Mouse (Mus musculus): ENCODE data around the gene Sgms1. TPM values are rescaled to one million over a fixed set of nuclear protein-coding genes. Genes with fewer than 3 reads are reported as not detected.

Gene Sgms1
- polyA plus RNA-seq, 1 experiment: 15.8 TPM

GRCm38 (mm10) chr19:32234717-32235434 is 154.6 kb downstream of the Sgms1 start:
- H3K27ac ChIP-seq (ENCODE audit: insufficient read depth, low read length): peak overlapping the region; percentile 69
- no peaks in the 10 kb centered on the region for H3K36me3 ChIP-seq (ENCODE audit: control insufficient read depth, insufficient read depth, low read length)
- no peak overlapping the region for H3K4me3 ChIP-seq (ENCODE audit: extremely low read depth, insufficient read depth, insufficient read length)

GRCm38 (mm10) chr19:32231292-32231691 is 158.2 kb downstream of the Sgms1 start:
- Histone ChIP-seq H3K4me1 (ENCODE audit: control insufficient read depth, insufficient read depth, insufficient read length) (peaks cover 38% of the 10 kb centered on the region), H3K27me3 (ENCODE audit: control insufficient read depth, insufficient read depth, low read length) (no peaks in the 10 kb centered on the region), H3K27ac (ENCODE audit: insufficient read depth, low read length) (no peak overlapping the region), H3K4me3 (ENCODE audit: extremely low read depth, insufficient read depth, insufficient read length) (no peak overlapping the region), H3K36me3 (ENCODE audit: control insufficient read depth, insufficient read depth, low read length) (no peaks in the 10 kb centered on the region)
- DNase-seq (ENCODE audit: low read depth in 1 of 2, low spot score in 2 of 2): no peak
- TF ChIP-seq CTCF (IDR thresholded peaks at IDR 0.05; ENCODE audit: extremely low read depth, insufficient read depth, insufficient read length, insufficient replicate concordance) (no peak), POLR2A (IDR thresholded peaks at IDR 0.05; ENCODE audit: low read depth, low read length) (no peak)
- 56% methylated on average over 10 of the region's 10 CpGs for WGBS

More at GRCm38 (mm10) chr19:32234717-32235434, 154.6 kb downstream of the Sgms1 start:
- no peak for TF ChIP-seq POLR2A (IDR thresholded peaks at IDR 0.05; ENCODE audit: low read depth, low read length)
- no peak for TF ChIP-seq CTCF (IDR thresholded peaks at IDR 0.05; ENCODE audit: extremely low read depth, insufficient read depth, insufficient read length, insufficient replicate concordance)
- 21% methylated on average over 6 of the region's 6 CpGs for WGBS
- H3K27me3 ChIP-seq (ENCODE audit: control insufficient read depth, insufficient read depth, low read length): no peaks in the 10 kb centered on the region
- peaks cover 49% of the 10 kb centered on the region for H3K4me1 ChIP-seq (ENCODE audit: control insufficient read depth, insufficient read depth, insufficient read length)
- DNase-seq (ENCODE audit: low read depth in 1 of 2, low spot score in 2 of 2): no peak

DNA sequence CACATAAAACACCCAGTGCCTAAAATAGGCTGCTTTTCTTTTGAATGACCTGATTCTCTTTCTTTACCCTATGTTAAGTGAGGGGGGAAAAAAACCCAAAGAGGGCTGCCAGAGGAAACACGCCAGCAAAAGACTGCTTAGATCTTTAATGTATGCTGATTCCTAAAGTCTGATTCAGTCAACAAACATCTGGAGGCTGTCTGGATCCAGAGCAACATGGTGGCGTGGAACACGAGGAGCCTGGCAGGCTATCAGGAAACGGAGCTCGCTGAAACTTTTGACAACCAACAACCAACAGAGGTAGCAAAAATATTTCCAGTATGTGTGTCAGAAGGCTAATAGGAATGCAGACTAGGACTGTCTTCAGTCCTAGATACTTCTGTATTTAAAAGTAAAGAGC is 158.7 kb downstream of the Sgms1 start:
- DNase-seq (ENCODE audit: low read depth in 1 of 2, low spot score in 2 of 2): no peak
- H3K36me3 ChIP-seq (ENCODE audit: control insufficient read depth, insufficient read depth, low read length): no peaks in the 10 kb centered on the region
- H3K27me3 ChIP-seq (ENCODE audit: control insufficient read depth, insufficient read depth, low read length): no peaks in the 10 kb centered on the region
- H3K4me1 ChIP-seq (ENCODE audit: control insufficient read depth, insufficient read depth, insufficient read length): peaks cover 34% of the 10 kb centered on the region
- no peak overlapping the region for H3K27ac ChIP-seq (ENCODE audit: insufficient read depth, low read length)
- H3K4me3 ChIP-seq (ENCODE audit: extremely low read depth, insufficient read depth, insufficient read length): no peak overlapping the region
- TF ChIP-seq POLR2A (IDR thresholded peaks at IDR 0.05; ENCODE audit: low read depth, low read length) (no peak), CTCF (IDR thresholded peaks at IDR 0.05; ENCODE audit: extremely low read depth, insufficient read depth, insufficient read length, insufficient replicate concordance) (no peak)
- WGBS: 65% methylated on average over 5 of the region's 5 CpGs

DNA sequence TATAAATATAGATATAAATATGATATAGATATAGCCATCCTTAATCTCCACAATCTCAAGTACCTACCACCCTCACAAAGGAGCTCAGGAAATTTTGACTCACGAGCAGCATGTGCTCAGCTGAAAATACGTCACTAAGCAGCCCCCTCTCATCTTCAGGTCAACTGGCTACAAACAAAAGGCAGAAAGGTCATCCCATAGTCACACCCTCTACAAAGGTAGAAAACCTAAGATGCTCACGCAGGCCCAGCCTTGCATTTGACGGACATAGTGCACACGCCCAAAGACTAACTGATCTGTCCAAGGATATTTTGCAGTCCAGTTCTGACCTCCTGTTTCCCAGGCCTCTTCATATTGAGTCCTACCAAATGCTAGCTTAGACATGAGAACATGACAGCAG is 159.2 kb downstream of the Sgms1 start:
- no peak overlapping the region for H3K4me3 ChIP-seq (ENCODE audit: extremely low read depth, insufficient read depth, insufficient read length)
- 90% methylated on average over 5 of the region's 5 CpGs for WGBS
- H3K27me3 ChIP-seq (ENCODE audit: control insufficient read depth, insufficient read depth, low read length): no peaks in the 10 kb centered on the region
- DNase-seq (ENCODE audit: low read depth in 1 of 2, low spot score in 2 of 2): no peak
- H3K36me3 ChIP-seq (ENCODE audit: control insufficient read depth, insufficient read depth, low read length): no peaks in the 10 kb centered on the region
- TF ChIP-seq CTCF (IDR thresholded peaks at IDR 0.05; ENCODE audit: extremely low read depth, insufficient read depth, insufficient read length, insufficient replicate concordance) (no peak), POLR2A (IDR thresholded peaks at IDR 0.05; ENCODE audit: low read depth, low read length) (no peak)
- no peak overlapping the region for H3K27ac ChIP-seq (ENCODE audit: insufficient read depth, low read length)
- H3K4me1 ChIP-seq (ENCODE audit: control insufficient read depth, insufficient read depth, insufficient read length): peaks cover 32% of the 10 kb centered on the region

DNA sequence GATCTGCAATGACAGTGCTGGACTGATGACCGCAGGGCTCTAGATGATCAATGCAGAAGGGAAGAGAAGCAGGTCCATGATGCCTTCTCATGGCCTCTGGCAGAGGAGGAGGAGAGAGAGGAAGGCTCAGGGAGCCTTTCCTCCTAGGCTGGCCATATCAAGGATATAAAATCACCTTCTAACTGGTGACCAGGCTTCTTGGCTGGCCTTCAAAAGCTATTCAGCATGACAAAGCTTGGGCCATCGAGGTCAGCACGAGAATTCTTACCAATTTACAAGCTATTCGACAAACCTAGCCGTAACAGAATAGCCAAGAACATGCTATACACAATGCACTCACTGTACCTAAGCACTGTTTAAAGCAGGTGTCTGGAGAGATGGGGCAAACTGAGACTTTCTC is 159.7 kb downstream of the Sgms1 start:
- peaks cover 35% of the 10 kb centered on the region for H3K4me1 ChIP-seq (ENCODE audit: control insufficient read depth, insufficient read depth, insufficient read length)
- no peak overlapping the region for H3K27ac ChIP-seq (ENCODE audit: insufficient read depth, low read length)
- H3K4me3 ChIP-seq (ENCODE audit: extremely low read depth, insufficient read depth, insufficient read length): no peak overlapping the region
- no peaks in the 10 kb centered on the region for H3K27me3 ChIP-seq (ENCODE audit: control insufficient read depth, insufficient read depth, low read length)
- no peak for DNase-seq (ENCODE audit: low read depth in 1 of 2, low spot score in 2 of 2)
- no peak for TF ChIP-seq POLR2A (IDR thresholded peaks at IDR 0.05; ENCODE audit: low read depth, low read length)
- no peak for TF ChIP-seq CTCF (IDR thresholded peaks at IDR 0.05; ENCODE audit: extremely low read depth, insufficient read depth, insufficient read length, insufficient replicate concordance)
- H3K36me3 ChIP-seq (ENCODE audit: control insufficient read depth, insufficient read depth, low read length): no peaks in the 10 kb centered on the region
- 91% methylated on average over 5 of the region's 5 CpGs for WGBS

DNA sequence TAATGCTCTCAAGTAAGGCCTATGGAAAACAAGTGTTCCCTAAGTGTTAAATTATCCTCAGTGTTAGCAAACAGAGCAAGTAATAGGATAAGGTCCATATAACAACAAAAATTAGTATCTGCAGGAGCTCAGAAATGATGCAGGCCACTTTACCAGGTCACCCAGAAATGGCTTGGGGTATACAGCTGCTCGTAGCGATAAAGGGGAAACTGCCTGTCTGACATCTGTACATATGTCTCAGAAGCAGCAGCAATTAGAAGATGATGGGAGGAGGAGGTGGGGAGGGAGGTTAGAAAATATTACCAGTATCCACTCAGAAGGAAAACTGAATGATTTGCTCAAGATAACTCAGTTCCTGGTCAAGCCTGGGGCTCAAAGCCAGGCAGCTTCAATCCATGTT is 162.3 kb downstream of the Sgms1 start:
- TF ChIP-seq POLR2A (IDR thresholded peaks at IDR 0.05; ENCODE audit: low read depth, low read length) (no peak), CTCF (IDR thresholded peaks at IDR 0.05; ENCODE audit: extremely low read depth, insufficient read depth, insufficient read length, insufficient replicate concordance) (no peak)
- Histone ChIP-seq H3K4me1 (ENCODE audit: control insufficient read depth, insufficient read depth, insufficient read length) (peaks cover 26% of the 10 kb centered on the region; the same call in 1 of the 2 replicates), H3K27me3 (ENCODE audit: control insufficient read depth, insufficient read depth, low read length) (no peaks in the 10 kb centered on the region), H3K27ac (ENCODE audit: insufficient read depth, low read length) (no peak overlapping the region), H3K4me3 (ENCODE audit: extremely low read depth, insufficient read depth, insufficient read length) (no peak overlapping the region), H3K36me3 (ENCODE audit: control insufficient read depth, insufficient read depth, low read length) (no peaks in the 10 kb centered on the region)
- DNase-seq (ENCODE audit: low read depth in 1 of 2, low spot score in 2 of 2): no peak
- WGBS: 82% methylated on average over 2 of the region's 2 CpGs

DNA sequence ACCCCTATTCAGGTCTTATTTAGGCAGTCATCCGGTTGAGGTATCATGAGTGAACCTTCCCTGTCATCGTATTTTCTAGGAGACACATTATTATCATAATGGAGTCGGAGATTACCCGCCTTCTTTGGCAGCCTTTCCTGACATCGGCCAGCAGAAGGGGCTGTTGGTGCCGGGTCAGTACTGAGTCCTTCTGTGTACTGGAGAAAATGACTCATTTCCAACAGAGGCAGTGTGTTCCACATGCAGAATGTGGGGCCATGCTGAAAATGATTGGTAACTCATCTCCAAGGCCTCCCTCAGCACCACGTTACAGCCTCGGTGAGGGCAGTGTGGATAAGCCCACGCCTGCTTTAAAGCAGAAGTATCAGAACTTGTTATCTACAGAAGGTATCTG is 164.4 kb downstream of the Sgms1 start:
- no peak for DNase-seq (ENCODE audit: low read depth in 1 of 2, low spot score in 2 of 2)
- TF ChIP-seq CTCF (IDR thresholded peaks at IDR 0.05; ENCODE audit: extremely low read depth, insufficient read depth, insufficient read length, insufficient replicate concordance) (no peak), POLR2A (IDR thresholded peaks at IDR 0.05; ENCODE audit: low read depth, low read length) (no peak)
- H3K4me1 ChIP-seq (ENCODE audit: control insufficient read depth, insufficient read depth, insufficient read length): peaks cover 11% of the 10 kb centered on the region; the same call in 1 of the 2 replicates
- 84% methylated on average over 9 of the region's 9 CpGs for WGBS
- peaks cover 3% of the 10 kb centered on the region; the same call in 1 of the 2 replicates for H3K36me3 ChIP-seq (ENCODE audit: control insufficient read depth, insufficient read depth, low read length)
- no peak overlapping the region for H3K4me3 ChIP-seq (ENCODE audit: extremely low read depth, insufficient read depth, insufficient read length)
- no peak overlapping the region for H3K27ac ChIP-seq (ENCODE audit: insufficient read depth, low read length)
- no peaks in the 10 kb centered on the region for H3K27me3 ChIP-seq (ENCODE audit: control insufficient read depth, insufficient read depth, low read length)
